Mouse (Mus musculus) lung, adult 18-20 months (tissue): ENCODE measurements around the gene Peg12.

ENCODE experiments used
- DNase-seq, 2 experiments: peaks; one replicate each; pipeline ENCODE4 v3.0.0; 2022; ENCODE audit warnings: mixed read lengths in 2 of 2

Peg12 gene

DNA sequence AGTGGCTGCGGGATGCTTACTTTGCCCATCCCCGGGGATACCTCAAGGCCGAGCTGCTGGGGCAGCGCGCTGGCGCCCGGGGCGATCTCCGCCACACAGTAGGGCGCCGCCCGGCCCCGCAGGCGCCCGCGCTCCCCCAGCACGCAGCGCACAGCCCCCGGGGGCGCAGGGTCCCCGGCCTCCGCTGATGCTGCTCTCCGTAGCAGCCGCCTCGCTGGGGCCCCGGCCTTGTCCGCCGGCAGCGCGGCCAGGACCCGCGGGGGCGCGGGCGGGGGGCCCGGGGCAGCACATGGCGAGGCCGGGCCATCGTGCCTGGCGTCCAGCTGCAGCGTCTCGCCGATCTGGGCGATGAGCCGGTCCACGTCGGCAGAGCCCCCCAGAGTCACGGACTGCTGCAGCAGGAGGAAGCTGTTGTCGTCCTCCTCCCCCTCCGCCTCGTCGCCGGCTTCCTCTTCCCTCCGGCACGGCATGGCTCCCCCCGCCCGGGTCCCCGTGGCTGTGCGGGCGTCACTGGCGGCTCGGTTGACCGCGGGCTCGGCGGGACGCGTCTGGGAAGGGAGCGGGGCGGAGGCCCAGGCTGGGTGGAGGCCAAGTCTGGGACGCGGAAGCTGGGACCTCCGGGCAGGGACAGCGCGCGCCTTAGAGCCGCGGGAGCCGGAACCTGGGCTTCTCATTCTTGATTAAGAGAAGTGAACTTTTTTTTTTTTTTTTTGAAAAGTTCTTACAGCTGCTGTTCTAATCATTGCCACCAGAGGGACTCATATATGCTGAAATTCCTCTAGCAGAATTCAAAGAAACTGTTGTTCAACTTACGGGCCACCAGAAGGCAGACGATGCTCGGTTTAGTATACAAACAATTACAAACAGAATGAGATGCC is at the start of gene Peg12:
Gene Peg12, minus strand, starts transcription at position 633 of the 878 bp plus-strand sequence.
- DNase-seq = peak; percentile 61 to 63

DNA sequence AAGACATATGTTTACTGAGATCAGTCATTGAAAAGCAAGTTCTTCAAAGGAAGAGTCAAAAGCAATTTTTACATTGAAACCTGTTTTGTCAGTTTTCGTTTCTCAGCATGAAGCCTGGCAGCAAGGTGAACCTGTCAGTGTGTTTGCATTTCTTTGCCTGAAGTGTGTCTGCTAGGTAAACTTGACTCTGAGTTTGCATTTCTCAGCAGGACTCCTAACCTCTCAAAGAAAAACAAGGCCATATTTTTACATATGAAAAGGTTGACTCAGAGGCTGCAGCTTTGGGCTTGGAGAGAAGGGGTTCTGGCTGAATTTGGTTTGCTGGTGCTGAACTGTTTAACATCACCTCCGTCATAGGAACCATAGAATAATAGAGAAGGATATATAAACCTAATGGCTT is 21.8 kb upstream of the Peg12 start:
- no peak for DNase-seq

DNA sequence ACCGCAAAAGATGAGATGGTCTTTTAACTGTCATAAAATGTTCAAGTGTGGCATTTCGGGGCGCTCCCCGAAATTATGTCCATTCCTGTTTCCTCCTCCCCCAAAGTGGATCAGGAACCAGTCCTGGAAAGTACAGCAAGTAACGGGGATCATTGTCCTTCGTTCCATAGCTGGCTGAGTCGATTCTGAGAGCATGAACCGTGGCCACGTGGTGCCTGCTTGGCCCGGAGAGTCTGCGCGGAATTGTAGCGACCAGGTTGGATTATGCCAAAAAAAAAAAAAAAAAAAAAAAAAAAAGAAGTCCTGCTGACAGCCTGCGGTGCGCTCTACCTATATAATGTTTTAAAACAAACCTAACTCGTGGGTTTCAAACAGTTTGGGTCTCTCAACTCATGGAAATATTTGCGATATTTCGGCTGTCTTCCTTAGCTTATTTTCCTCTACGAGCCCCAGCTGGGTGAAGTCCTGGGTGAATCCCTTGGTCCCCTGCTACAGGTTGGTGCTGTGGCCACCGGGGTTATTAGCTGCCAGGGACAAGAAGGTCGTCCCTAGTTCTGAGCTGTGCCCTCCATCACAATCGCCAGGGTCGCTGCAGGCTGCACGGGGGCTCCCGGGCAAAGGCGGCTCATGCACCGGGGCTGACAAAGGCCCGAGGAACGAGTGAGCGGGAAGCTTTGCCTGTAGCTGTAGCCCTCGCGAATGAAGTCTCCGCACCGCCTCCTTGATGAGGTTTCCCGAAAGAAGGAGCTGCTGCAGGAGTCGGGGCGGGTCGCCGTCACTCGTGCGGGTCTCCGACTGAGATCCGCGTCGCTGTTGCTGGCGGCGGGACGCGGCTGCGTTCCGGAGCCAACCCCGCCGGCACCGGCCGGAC is 1.1 kb downstream of the Peg12 start:
- DNase-seq = no peak

- no peak for DNase-seq
Observed at GRCm38 (mm10) chr7:62462229-62463006, 1.9 kb downstream of the Peg12 start.

DNA sequence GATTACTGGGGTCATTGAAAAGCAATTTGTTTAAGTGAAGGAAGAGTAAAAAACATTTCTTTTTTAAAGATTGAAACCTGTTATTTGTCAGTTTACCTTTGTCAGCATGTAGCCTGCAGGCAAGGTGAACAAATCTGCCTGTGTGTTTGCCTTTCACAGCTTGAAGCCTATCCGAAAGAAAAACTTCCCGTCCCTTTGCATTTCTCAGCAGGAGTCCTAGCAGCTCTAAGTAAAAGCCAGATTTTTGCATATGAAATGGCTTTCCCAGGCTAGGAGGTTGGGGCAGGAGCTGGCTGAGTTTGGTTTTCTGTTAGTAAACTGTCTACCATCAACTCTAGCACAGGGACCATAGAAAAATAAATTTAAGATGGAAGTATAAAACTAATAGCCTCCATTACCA is 12.0 kb downstream of the Peg12 start:
- no peak for DNase-seq

- DNase-seq = no peak
Observed at GRCm38 (mm10) chr7:62445431-62446165, 18.7 kb downstream of the Peg12 start.

- DNase-seq = no peak
Observed at GRCm38 (mm10) chr7:62436394-62436793, 27.9 kb downstream of the Peg12 start.

GRCm38 (mm10) chr7:62433243-62433642 is 31.1 kb downstream of the Peg12 start:
- no peak for DNase-seq

- DNase-seq = peak in 1 of 2 experiments; percentile 3
Observed at GRCm38 (mm10) chr7:62428337-62428736, 36.0 kb downstream of the Peg12 start.

DNA sequence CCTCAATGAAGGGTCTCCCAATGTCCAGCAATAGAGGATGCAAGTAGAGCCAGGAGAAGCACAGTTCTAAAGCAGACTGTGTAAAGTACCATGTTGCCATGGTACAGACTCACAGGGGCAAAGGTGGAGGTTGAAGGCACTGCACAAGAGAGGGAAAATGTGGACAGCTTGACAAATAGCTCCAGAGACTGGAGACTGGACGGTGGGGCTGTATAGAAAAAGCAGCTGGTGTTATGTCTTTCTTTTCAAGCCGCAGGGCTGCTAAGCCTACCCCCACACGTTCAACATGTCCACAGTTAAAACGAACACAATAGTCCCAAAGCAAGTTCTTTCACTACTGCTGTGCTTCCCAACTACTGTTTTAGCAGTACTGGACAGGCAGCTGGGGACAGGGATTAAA is 41.1 kb downstream of the Peg12 start:
- no peak for DNase-seq

- no peak for DNase-seq
Observed at GRCm38 (mm10) chr7:62420566-62420965, 43.7 kb downstream of the Peg12 start.

DNA sequence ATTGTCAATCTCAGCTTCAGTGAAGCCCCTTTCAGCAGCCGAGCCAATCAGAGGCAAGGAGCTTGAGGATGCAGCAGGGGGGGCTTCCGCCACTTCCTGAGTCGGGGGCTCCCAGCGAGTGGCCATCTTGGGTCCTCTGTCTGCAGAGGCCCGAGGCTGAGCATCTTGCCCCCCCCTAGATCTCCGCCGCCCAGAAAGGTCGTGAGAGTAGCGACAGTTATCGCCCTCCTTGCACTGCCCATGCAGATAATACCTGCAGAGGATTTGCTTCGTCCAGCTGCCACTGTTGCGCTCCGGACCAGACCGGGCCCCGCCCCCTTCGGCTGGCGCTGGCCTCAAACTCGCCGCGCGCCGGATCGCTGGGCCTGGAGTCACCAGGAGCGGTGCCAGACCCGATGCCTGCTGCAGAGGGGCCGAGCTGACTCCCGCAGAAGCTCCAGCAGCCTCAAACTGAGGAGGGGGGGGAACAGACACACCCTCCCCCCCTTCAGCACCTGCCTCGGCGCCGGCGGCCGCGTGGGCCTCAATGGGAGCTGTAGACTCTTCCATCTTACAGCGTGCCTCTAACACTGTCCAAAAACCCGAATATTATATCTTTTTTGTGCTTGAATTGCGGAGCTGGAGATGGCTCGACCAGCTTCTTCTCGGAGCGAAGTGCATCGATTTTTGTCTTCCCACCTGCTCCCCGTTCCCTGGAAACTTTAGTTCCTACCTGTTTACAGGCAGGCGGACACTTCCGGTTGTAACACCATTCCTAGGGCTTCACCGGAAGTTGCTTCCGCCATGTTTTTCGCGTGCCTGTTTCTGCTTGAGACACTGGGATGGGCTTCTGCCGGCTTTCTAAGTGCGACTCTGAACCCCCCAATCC is 44.6 kb downstream of the Peg12 start, which contains the start of gene Mkrn3:
Gene Mkrn3, minus strand, starts transcription at position 647 of the 868 bp plus-strand sequence.
- peak; percentile 70 to 74 for DNase-seq

- DNase-seq = no peak
Observed at GRCm38 (mm10) chr7:62419105-62419492, 45.2 kb downstream of the Peg12 start.

GRCm38 (mm10) chr7:62418346-62418745 is 46.0 kb downstream of the Peg12 start:
- no peak for DNase-seq

GRCm38 (mm10) chr7:62416173-62416572 is 48.1 kb downstream of the Peg12 start:
- DNase-seq = no peak

DNA sequence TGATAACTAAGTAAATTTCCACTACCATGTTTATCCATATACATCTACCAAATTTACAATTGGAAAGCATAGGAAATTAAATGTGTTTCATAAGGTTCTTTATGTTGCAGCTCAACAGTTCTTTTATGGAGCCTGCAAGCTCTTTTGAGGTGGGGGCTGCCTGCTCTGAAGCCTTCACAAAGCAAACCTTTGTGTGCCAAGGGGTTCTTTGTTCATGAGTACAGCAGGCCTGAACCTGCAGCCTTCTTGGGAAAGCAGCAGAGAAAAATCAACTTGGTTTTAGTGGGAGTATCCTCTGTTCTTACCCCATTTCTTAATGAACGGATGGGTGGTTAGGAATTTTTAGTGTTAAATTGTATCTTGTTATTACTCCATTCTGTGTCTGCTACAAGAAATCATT is 49.1 kb downstream of the Peg12 start:
- no peak for DNase-seq
